Mouse (Mus musculus): ENCODE data around the gene Nyx.

DNA sequence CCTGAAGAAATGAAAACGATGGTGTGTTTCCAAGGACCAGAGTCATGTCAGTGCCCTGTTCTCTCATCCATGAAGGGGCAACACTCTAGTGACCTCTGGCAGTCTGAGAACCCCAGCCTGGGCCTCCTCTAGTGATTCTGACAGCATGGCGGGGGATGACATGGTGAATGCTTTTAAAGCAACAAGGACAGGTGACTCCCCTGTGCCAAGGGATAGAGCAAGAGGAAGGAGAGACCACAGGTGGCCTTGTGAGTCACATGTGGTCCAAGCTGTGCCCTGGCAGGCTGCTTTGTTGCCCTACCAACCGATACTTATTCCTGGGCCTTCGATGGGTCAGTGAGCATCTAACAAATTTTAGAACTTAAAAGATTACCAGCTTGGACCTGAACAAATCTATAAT is 54.7 kb downstream of the Nyx start:
- TF ChIP-seq GATA1 (IDR thresholded peaks at IDR 0.05; ENCODE audit: borderline replicate concordance, low read length) (no peak), FLI1 (IDR thresholded peaks at IDR 0.05; ENCODE audit: low read length) (no peak)

Measured in megakaryocyte, embryonic 14.5 days (primary cell).